In the genomic region with DNA sequence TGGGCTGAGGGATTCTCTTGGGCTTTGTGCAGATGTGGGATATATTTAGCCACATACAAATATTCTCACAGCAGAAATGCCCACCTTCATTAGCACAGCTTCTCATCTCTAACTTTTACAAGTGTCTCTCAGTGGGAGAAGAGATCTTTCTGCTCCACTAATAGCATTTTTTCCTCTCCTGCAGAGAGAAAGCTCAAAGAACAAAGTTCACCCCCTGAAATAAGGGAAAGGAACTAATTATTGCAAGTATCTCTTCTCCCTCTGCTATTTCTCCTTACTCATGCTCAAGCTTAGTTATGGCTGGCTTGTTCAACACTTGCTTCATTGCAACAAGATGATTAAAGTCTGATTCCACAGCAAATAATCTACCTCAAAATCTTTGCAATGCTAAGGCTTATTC, we compare ENCODE assay signal across 23 mouse cellular contexts.
DNase-seq lines count a peak whose midpoint lies in the region; ATAC-seq and TF ChIP-seq lines count a peak whose summit lies in the region.
"Had no signal": no experiment of that assay in that cellular context is flagged by ENCODE, and none has a peak within 500 bp of the region (broad histone marks: within the 10 kb centered on the region; RNA-seq: fewer than 3 reads in every experiment).

No protein-coding gene starts in this region.

- H3K27me3 ChIP-seq in kidney, adult 2 months (replicated peaks; ENCODE audit: control insufficient read depth, insufficient read depth, low read length) = no peaks in the 10 kb centered on the region
- no peaks in the 10 kb centered on the region for H3K27me3 ChIP-seq in kidney, embryonic 15.5 days
- H3K27me3 ChIP-seq: embryonic facial prominence, embryonic 13.5 days; embryonic facial prominence, embryonic 15.5 days; forebrain, embryonic 12.5 days had no signal

- DNase-seq in kidney, adult 2 months = peak; percentile 67
- DNase-seq in kidney, adult 9 months = peak; percentile 75
- no peak for DNase-seq in kidney, postnatal 4 days
- peak; percentile 1 for DNase-seq in brain, embryonic 14.5 days (ENCODE audit: low read depth)
- DNase-seq in adrenal gland, postnatal 25 days = no peak
- DNase-seq: adrenal gland, adult 2 months; adrenal gland, postnatal 10 days; adrenal gland, postnatal 36 days; cerebellum, adult 11 months; cerebellum, adult 18-20 months; cerebellum, adult 8-10 months; cerebellum, adult 9-11 months; cerebellum, postnatal 14 days; cerebellum, postnatal 36 days; embryo, embryonic 11 days had no signal

- no peaks in the 10 kb centered on the region for H3K4me1 ChIP-seq in kidney, adult 2 months (ENCODE audit: control insufficient read depth, insufficient read depth, low read length)
- no peaks in the 10 kb centered on the region for H3K4me1 ChIP-seq in kidney, embryonic 15.5 days
- H3K4me1 ChIP-seq: embryonic facial prominence, embryonic 13.5 days; embryonic facial prominence, embryonic 15.5 days; forebrain, embryonic 10.5 days; forebrain, embryonic 12.5 days had no signal

- no peak overlapping the region for H3K4me2 ChIP-seq in kidney, embryonic 15.5 days
- H3K4me2 ChIP-seq: embryonic facial prominence, embryonic 13.5 days; embryonic facial prominence, embryonic 15.5 days; forebrain, embryonic 12.5 days had no signal

- H3K27ac ChIP-seq in kidney, adult 2 months (ENCODE audit: insufficient read depth, low read depth, low read length) = peak overlapping the region; percentile 80; the same call in 1 of the 2 replicates
- H3K27ac ChIP-seq in kidney, embryonic 15.5 days = no peak overlapping the region
- H3K27ac ChIP-seq: embryonic facial prominence, embryonic 13.5 days; embryonic facial prominence, embryonic 15.5 days; forebrain, embryonic 10.5 days; forebrain, embryonic 12.5 days had no signal

- H3K36me3 ChIP-seq in kidney, adult 2 months (ENCODE audit: control insufficient read depth, insufficient read depth, low read length) = no peaks in the 10 kb centered on the region
- H3K36me3 ChIP-seq in kidney, embryonic 15.5 days = no peaks in the 10 kb centered on the region
- H3K36me3 ChIP-seq: embryonic facial prominence, embryonic 13.5 days; embryonic facial prominence, embryonic 15.5 days; forebrain, embryonic 10.5 days; forebrain, embryonic 12.5 days had no signal

- H3K4me3 ChIP-seq in kidney, adult 2 months (ENCODE audit: insufficient read depth, low read depth, low read length) = no peak overlapping the region
- H3K4me3 ChIP-seq in kidney, embryonic 15.5 days (replicated peaks) = no peak overlapping the region
- H3K4me3 ChIP-seq: embryonic facial prominence, embryonic 13.5 days; embryonic facial prominence, embryonic 15.5 days; erythroblast, embryonic 14.5 days; forebrain, embryonic 10.5 days; forebrain, embryonic 12.5 days had no signal

- H3K9me3 ChIP-seq in kidney, embryonic 15.5 days (replicated peaks) = no peaks in the 10 kb centered on the region
- H3K9me3 ChIP-seq: embryonic facial prominence, embryonic 13.5 days; embryonic facial prominence, embryonic 15.5 days; forebrain, embryonic 10.5 days; forebrain, embryonic 12.5 days had no signal

- no peak overlapping the region for H3K9ac ChIP-seq in kidney, embryonic 15.5 days
- H3K9ac ChIP-seq: embryonic facial prominence, embryonic 13.5 days; embryonic facial prominence, embryonic 15.5 days; forebrain, embryonic 12.5 days had no signal

- no peak for TF ChIP-seq CTCF in kidney, adult 2 months (conservative IDR thresholded peaks at IDR 0.05; ENCODE audit: insufficient read depth, insufficient read length, low read depth, low read length)
- no peak for TF ChIP-seq CTCF in brain, embryonic 14.5 days (IDR thresholded peaks at IDR 0.05; ENCODE audit: borderline replicate concordance, extremely low read depth, insufficient read depth, insufficient read length)

- ATAC-seq in kidney, embryonic 15.5 days (replicated peaks; ENCODE audit: low FRiP score) = no peak
- ATAC-seq: forebrain, embryonic 14.5 days; forebrain, embryonic 16.5 days had no signal

- no peak for TF ChIP-seq POLR2A in kidney, adult 2 months (IDR thresholded peaks at IDR 0.05; ENCODE audit: low read depth, low read length)
- TF ChIP-seq POLR2A in brain, embryonic 14.5 days (IDR thresholded peaks at IDR 0.05; ENCODE audit: borderline replicate concordance, extremely low read depth, insufficient read depth, insufficient read length, poor library complexity, severe bottlenecking) = no peak

Comparison
In these comparisons a context has a peak if more than half of its experiments do, and no peak if none do; other contexts are left out.
1. DNase-seq: peak in kidney, adult 2 months (single experiment), kidney, adult 9 months (single experiment) and brain, embryonic 14.5 days (single experiment); none in kidney, postnatal 4 days (0 of 2) and adrenal gland, postnatal 25 days (single experiment).